In genomic region chr15:103473769-103474168, GRCm38 (mm10) we compare ENCODE assay signal across 27 mouse cellular contexts. TPM values are rescaled to one million over a fixed set of nuclear protein-coding genes. Genes with fewer than 3 reads are reported as not detected.
DNase-seq lines count a peak whose midpoint lies in the region; ATAC-seq and TF ChIP-seq lines count a peak whose summit lies in the region.
"Had no signal": no experiment of that assay in that cellular context is flagged by ENCODE, and none has a peak within 500 bp of the region (broad histone marks: within the 10 kb centered on the region; RNA-seq: fewer than 3 reads in every experiment).

No protein-coding gene starts in this region.

- TF ChIP-seq EP300 in CH12.LX (IDR thresholded peaks at IDR 0.05; ENCODE audit: low read length), result peak; percentile 38

- no peaks in the 10 kb centered on the region for H3K36me3 ChIP-seq in heart, embryonic 11.5 days (ENCODE audit: control insufficient read depth, insufficient read depth, low read length)
- H3K36me3 ChIP-seq in CH12.LX (replicated peaks in 1 of 2; ENCODE audit: control insufficient read depth in 1 of 2, insufficient read depth in 1 of 2, low read length in 1 of 2) (peaks cover 70 to 93% of the 10 kb centered on the region in 2 experiments), ES-E14 (ENCODE audit: control insufficient read depth, insufficient read depth, low read length, poor library complexity, severe bottlenecking) (no peaks in the 10 kb centered on the region)

- no peaks in the 10 kb centered on the region for H3K79me2 ChIP-seq in CH12.LX (replicated peaks; ENCODE audit: control insufficient read depth, extremely low read depth, insufficient read depth, poor library complexity, severe bottlenecking)

- H3K27me3 ChIP-seq in heart, embryonic 11.5 days (ENCODE audit: control insufficient read depth, insufficient read depth, low read length), result no peaks in the 10 kb centered on the region
- no peaks in the 10 kb centered on the region for H3K27me3 ChIP-seq in CH12.LX (replicated peaks)
- H3K27me3 ChIP-seq: Patski had no signal

- no peak overlapping the region for H3K9ac ChIP-seq in heart, embryonic 11.5 days (ENCODE audit: low read depth, low read length)
- H3K9ac ChIP-seq in CH12.LX (ENCODE audit: insufficient read depth, low read depth) (no peak overlapping the region), ES-E14 (ENCODE audit: insufficient read depth, low read depth, low read length, poor library complexity, severe bottlenecking) (no peak overlapping the region)

- TF ChIP-seq RAD21 in CH12.LX (IDR thresholded peaks at IDR 0.05; ENCODE audit: low read depth, low read length), result no peak

- no peak overlapping the region for H3K4me2 ChIP-seq in heart, embryonic 11.5 days
- H3K4me2 ChIP-seq in CH12.LX (ENCODE audit: insufficient read depth, low read depth, poor library complexity, severe bottlenecking), result no peak overlapping the region

- in situ Hi-C loops in CH12.LX (cut with MboI; ENCODE audit: low pct_ligation_motif_present, low pct_unique_long_range_greater_than_20kb, low sequenced_read_pairs) (no loop called here), ES-E14 (cut with MboI; ENCODE audit: low sequenced_read_pairs in 2 of 2, unreplicated experiment in 2 of 2) (no loop called here)

- no peak overlapping the region for H3K27ac ChIP-seq in heart, embryonic 11.5 days (ENCODE audit: low read depth, low read length)
- no peak overlapping the region for H3K27ac ChIP-seq in CH12.LX (ENCODE audit: insufficient read depth, low read depth)
- no peak overlapping the region for H3K27ac ChIP-seq in ES-E14 (ENCODE audit: insufficient read depth, low read depth, low read length, poor library complexity, severe bottlenecking)

- H3K4me1 ChIP-seq in heart, embryonic 11.5 days (ENCODE audit: control insufficient read depth, insufficient read depth, low read length), result no peaks in the 10 kb centered on the region
- H3K4me1 ChIP-seq in CH12.LX (ENCODE audit: control insufficient read depth in 1 of 2, insufficient read depth in 2 of 2), result no peaks in the 10 kb centered on the region; a peak in 1 of 4 replicates
- H3K4me1 ChIP-seq in ES-E14 (ENCODE audit: control insufficient read depth in 2 of 2, insufficient read depth in 2 of 2, low read length in 2 of 2, poor library complexity in 1 of 2), result no peaks in the 10 kb centered on the region

- no peak overlapping the region for H3K4me3 ChIP-seq in heart, embryonic 11.5 days (ENCODE audit: low read depth, low read length)
- no peak overlapping the region for H3K4me3 ChIP-seq in CH12.LX (replicated peaks in 1 of 3; ENCODE audit: low read depth in 2 of 3, low read length in 2 of 3, poor library complexity in 1 of 3)
- no peak overlapping the region for H3K4me3 ChIP-seq in ES-E14 (ENCODE audit: insufficient read depth in 1 of 2, low read depth in 1 of 2, low read length in 2 of 2, poor library complexity in 1 of 2, severe bottlenecking in 1 of 2)

- no peak for ATAC-seq in heart, embryonic 11.5 days (replicated peaks; ENCODE audit: insufficient number of reproducible peaks, low FRiP score, low TSS enrichment)
- ATAC-seq: activated CD4-positive, CD25-positive, alpha-beta regulatory T cell, adult 4 months; CD4-positive, CD25-positive, alpha-beta regulatory T cell, adult 4 months; Patski had no signal

- no peak for TF ChIP-seq POLR2A in CH12.LX (IDR thresholded peaks at IDR 0.05; ENCODE audit: low read depth, low read length)

- 79% methylated on average over 5 of the region's 5 CpGs for WGBS in heart, embryonic 11.5 days (ENCODE audit: insufficient replicate concordance)

- dilution Hi-C loops in CH12.LX (cut with MboI; ENCODE audit: extremely low pct_ligation_motif_present, extremely low pct_unique_long_range_greater_than_20kb, low sequenced_read_pairs), result no loop called here

- TF ChIP-seq CTCF in CH12.LX (conservative IDR thresholded peaks at IDR 0.05 in 1 of 2, IDR thresholded peaks at IDR 0.05 in 1 of 2; ENCODE audit: low read depth in 2 of 2, low read length in 2 of 2), result no peak

- H3K9me3 ChIP-seq in heart, embryonic 11.5 days (replicated peaks; ENCODE audit: control insufficient read depth, low read length), result no peaks in the 10 kb centered on the region
- no peaks in the 10 kb centered on the region for H3K9me3 ChIP-seq in CH12.LX (replicated peaks; ENCODE audit: low read length)
- H3K9me3 ChIP-seq in ES-E14 (ENCODE audit: control insufficient read depth, insufficient read depth, low read depth, low read length), result no peaks in the 10 kb centered on the region
- H3K9me3 ChIP-seq: G1E had no signal

- peak; percentile 64 for DNase-seq in heart, adult 11 months
- DNase-seq in CH12.LX (ENCODE audit: extremely low read depth), result no peak
- DNase-seq in ES-E14 (ENCODE audit: low read depth, low spot score), result no peak
- no peak for DNase-seq in right cerebral cortex, adult 18-20 months
- DNase-seq in thymus, postnatal 25 days, result no peak
- DNase-seq: adrenal gland, adult 2 months; adrenal gland, adult 8-10 months; adrenal gland, postnatal 10 days; adrenal gland, postnatal 14 days; adrenal gland, postnatal 25 days; adrenal gland, postnatal 36 days; B cell, adult 2 months; cerebellum, adult 11 months; cerebellum, adult 11-12 months; cerebellum, adult 18-20 months; cerebellum, adult 2 months; cerebellum, adult 8-10 months had no signal

TF ChIP-seq in CH12.LX, 34 proteins besides CTCF, POLR2A, EP300 and RAD21:
- TF ChIP-seq MAFK (IDR thresholded peaks at IDR 0.05; ENCODE audit: insufficient replicate concordance, low read length) (peak; percentile 96), JUN (IDR thresholded peaks at IDR 0.05; ENCODE audit: insufficient read depth, low read depth, low read length) (no peak)

TF ChIP-seq in ES-E14, 5 proteins besides CTCF, POLR2A, EP300 and RAD21:
- TF ChIP-seq MAFK (IDR thresholded peaks at IDR 0.05; ENCODE audit: insufficient read depth, low read depth, low read length) (peak; percentile 67), HCFC1 (IDR thresholded peaks at IDR 0.05; ENCODE audit: borderline replicate concordance, insufficient read depth, low read length) (no peak)

RNA-seq across cellular contexts. Expression of gene Nckap1l, which starts 20.2 kb away (rescaled TPM):
- 0.87 and 1.9 TPM in 2 replicates for polyA plus RNA-seq in heart, embryonic 11.5 days (2014; fragmentation: Nextera tagmentation; extraction: Ambion mirVana)
- total RNA-seq in CH12.LX (2012; rRNA removed), result 58.5 and 68.6 TPM in 2 replicates
- 77.7 and 78.2 TPM in 2 replicates for total RNA-seq in CH12.LX (2014; rRNA removed)
- 102 and 109 TPM in 2 replicates for polyA plus RNA-seq in CH12.LX (2012; ENCODE audit: insufficient read length, low read depth)
- 6.6 and 11.0 TPM in 2 replicates for total RNA-seq in ES-E14 (2012; rRNA removed)

RNA-seq across cellular contexts. Expression of gene Gtsf2, which starts 25.5 kb away (rescaled TPM):
- polyA plus RNA-seq in heart, embryonic 11.5 days (2014; fragmentation: Nextera tagmentation; extraction: Ambion mirVana), result not detected in 2 replicates
- not detected in 2 replicates for total RNA-seq in CH12.LX (2012; rRNA removed)
- total RNA-seq in CH12.LX (2014; rRNA removed), result not detected in 2 replicates
- not detected in 2 replicates for polyA plus RNA-seq in CH12.LX (2012; ENCODE audit: insufficient read length, low read depth)
- not detected in 2 replicates for total RNA-seq in ES-E14 (2012; rRNA removed)
- total RNA-seq: adrenal gland, adult 18-20 months; adrenal gland, adult 2 months; adrenal gland, adult 8-10 months; adrenal gland, postnatal 10 days; adrenal gland, postnatal 14 days; adrenal gland, postnatal 25 days; adrenal gland, postnatal 36 days; adrenal gland, postnatal 4 days; G1E; MEL had no signal
- polyA plus RNA-seq: activated CD4-positive, CD25-positive, alpha-beta regulatory T cell, adult 4 months; adrenal gland, adult 2 months; brain, embryonic 14.5 days; C2C12; CD4-positive, CD25-positive, alpha-beta regulatory T cell, adult 4 months; G1E had no signal

RNA-seq across cellular contexts. Expression of gene Pde1b, which starts 29.1 kb away (rescaled TPM):
- 4.0 and 4.3 TPM in 2 replicates for polyA plus RNA-seq in heart, embryonic 11.5 days (2014; fragmentation: Nextera tagmentation; extraction: Ambion mirVana)
- total RNA-seq in CH12.LX (2012; rRNA removed) (15.0 and 16.3 TPM in 2 replicates), CH12.LX (2014; rRNA removed) (14.2 and 19.2 TPM in 2 replicates), ES-E14 (2012; rRNA removed) (12.0 and 19.7 TPM in 2 replicates)
- 31.9 and 36.7 TPM in 2 replicates for polyA plus RNA-seq in CH12.LX (2012; ENCODE audit: insufficient read length, low read depth)

RNA-seq across cellular contexts. Expression of gene Gtsf1, which starts 43.5 kb away (rescaled TPM):
- polyA plus RNA-seq in heart, embryonic 11.5 days (2014; fragmentation: Nextera tagmentation; extraction: Ambion mirVana), result 38.0 and 38.5 TPM in 2 replicates
- total RNA-seq in CH12.LX (2012; rRNA removed) (0.21 TPM in 1 of 2 replicates, not detected in the other), CH12.LX (2014; rRNA removed) (not detected in 2 replicates), ES-E14 (2012; rRNA removed) (3.4 and 4.9 TPM in 2 replicates)
- not detected in 2 replicates for polyA plus RNA-seq in CH12.LX (2012; ENCODE audit: insufficient read length, low read depth)
- total RNA-seq: adrenal gland, adult 18-20 months; adrenal gland, adult 2 months; adrenal gland, adult 8-10 months; adrenal gland, postnatal 10 days; adrenal gland, postnatal 14 days; adrenal gland, postnatal 25 days; adrenal gland, postnatal 36 days; adrenal gland, postnatal 4 days; G1E had no signal
- polyA plus RNA-seq: activated CD4-positive, CD25-positive, alpha-beta regulatory T cell, adult 4 months; adrenal gland, adult 2 months; brain, embryonic 14.5 days; CD4-positive, CD25-positive, alpha-beta regulatory T cell, adult 4 months; G1E; Patski had no signal
